9 mouse cellular contexts compared by ENCODE assay signal in the genomic region with DNA sequence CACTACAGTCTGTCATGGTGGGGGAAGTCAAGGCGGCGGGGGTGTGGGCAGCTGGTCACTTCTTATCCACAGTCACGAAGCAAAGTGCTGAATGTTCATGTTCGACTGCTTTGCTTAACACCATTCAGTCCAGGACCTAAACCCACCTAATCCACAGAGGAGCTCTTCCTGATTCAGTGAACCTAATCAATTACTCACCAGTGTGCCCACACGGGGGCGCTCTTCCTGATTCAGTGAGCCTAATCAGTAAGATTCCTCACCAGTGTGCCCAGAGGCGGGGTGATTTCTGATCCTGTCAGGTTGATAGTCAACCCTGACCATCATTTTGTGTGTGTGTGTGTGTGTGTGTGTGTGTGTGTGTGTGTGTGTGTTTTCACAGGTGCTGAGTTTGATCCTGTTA. TPM values are rescaled to one million over a fixed set of nuclear protein-coding genes. Genes with fewer than 3 reads are reported as not detected.
DNase-seq lines count a peak whose midpoint lies in the region; ATAC-seq and TF ChIP-seq lines count a peak whose summit lies in the region.
"Had no signal": no experiment of that assay in that cellular context is flagged by ENCODE, and none has a peak within 500 bp of the region (broad histone marks: within the 10 kb centered on the region; RNA-seq: fewer than 3 reads in every experiment).

No protein-coding gene starts in this region.

- H3K4me2 ChIP-seq in hindbrain, postnatal 0 days (ENCODE audit: low read depth, low read length), result no peak overlapping the region
- no peak overlapping the region for H3K4me2 ChIP-seq in hindbrain, embryonic 14.5 days (replicated peaks)
- no peak overlapping the region for H3K4me2 ChIP-seq in embryonic facial prominence, embryonic 11.5 days (ENCODE audit: low read depth, low read length)
- H3K4me2 ChIP-seq in neural tube, embryonic 11.5 days (ENCODE audit: low read depth), result no peak overlapping the region
- H3K4me2 ChIP-seq: liver, embryonic 15.5 days had no signal

- H3K27ac ChIP-seq in hindbrain, postnatal 0 days, result no peak overlapping the region
- H3K27ac ChIP-seq in hindbrain, embryonic 14.5 days, result no peak overlapping the region
- no peak overlapping the region for H3K27ac ChIP-seq in embryonic facial prominence, embryonic 11.5 days (replicated peaks; ENCODE audit: low read depth, low read length)
- H3K27ac ChIP-seq in neural tube, embryonic 11.5 days (ENCODE audit: low read depth, low read length), result no peak overlapping the region
- H3K27ac ChIP-seq: liver, embryonic 15.5 days had no signal

- DNase-seq in hindbrain, postnatal 0 days (ENCODE audit: low spot score), result peak; percentile 40
- no peak for DNase-seq in hindbrain, embryonic 14.5 days (ENCODE audit: low spot score)
- DNase-seq in A20 (ENCODE audit: low read depth, low spot score) (peak; percentile 71), MN1 (ENCODE audit: low spot score) (peak; percentile 53)
- peak; percentile 57 for DNase-seq in embryonic facial prominence, embryonic 11.5 days (ENCODE audit: low spot score)
- DNase-seq in neural tube, embryonic 11.5 days (ENCODE audit: low spot score), result peak; percentile 50
- DNase-seq in layer of hippocampus, adult 9-11 months, result no peak
- no peak for DNase-seq in heart, adult 8-10 months (ENCODE audit: low spot score)

- no peaks in the 10 kb centered on the region for H3K27me3 ChIP-seq in hindbrain, postnatal 0 days (ENCODE audit: insufficient read depth, low read length)
- no peaks in the 10 kb centered on the region for H3K27me3 ChIP-seq in hindbrain, embryonic 14.5 days (ENCODE audit: control insufficient read depth, insufficient read depth, low read length)
- no peaks in the 10 kb centered on the region for H3K27me3 ChIP-seq in embryonic facial prominence, embryonic 11.5 days (ENCODE audit: control insufficient read depth, insufficient read depth, low read length)
- H3K27me3 ChIP-seq in neural tube, embryonic 11.5 days (ENCODE audit: control insufficient read depth, insufficient read depth, low read length), result no peaks in the 10 kb centered on the region
- H3K27me3 ChIP-seq: liver, embryonic 15.5 days had no signal

- H3K36me3 ChIP-seq in hindbrain, postnatal 0 days (ENCODE audit: insufficient read depth, low read length), result no peaks in the 10 kb centered on the region
- no peaks in the 10 kb centered on the region for H3K36me3 ChIP-seq in hindbrain, embryonic 14.5 days (replicated peaks; ENCODE audit: control insufficient read depth, insufficient read depth)
- no peaks in the 10 kb centered on the region for H3K36me3 ChIP-seq in embryonic facial prominence, embryonic 11.5 days (replicated peaks; ENCODE audit: control insufficient read depth, insufficient read depth, low read depth, low read length)
- no peaks in the 10 kb centered on the region for H3K36me3 ChIP-seq in neural tube, embryonic 11.5 days (ENCODE audit: control insufficient read depth, insufficient read depth, low read length)
- H3K36me3 ChIP-seq: liver, embryonic 15.5 days had no signal

- H3K9ac ChIP-seq in hindbrain, postnatal 0 days (replicated peaks; ENCODE audit: low read length), result no peak overlapping the region
- H3K9ac ChIP-seq in hindbrain, embryonic 14.5 days, result no peak overlapping the region
- no peak overlapping the region for H3K9ac ChIP-seq in embryonic facial prominence, embryonic 11.5 days (replicated peaks; ENCODE audit: low read length)
- no peak overlapping the region for H3K9ac ChIP-seq in neural tube, embryonic 11.5 days (ENCODE audit: low read length)
- H3K9ac ChIP-seq: liver, embryonic 15.5 days had no signal

- no peak for ATAC-seq in hindbrain, postnatal 0 days
- ATAC-seq in hindbrain, embryonic 14.5 days (ENCODE audit: low FRiP score), result no peak
- ATAC-seq in embryonic facial prominence, embryonic 11.5 days (replicated peaks; ENCODE audit: insufficient number of reproducible peaks, low FRiP score, low TSS enrichment, low read depth), result no peak
- no peak for ATAC-seq in neural tube, embryonic 11.5 days (ENCODE audit: insufficient read depth, low FRiP score, low TSS enrichment)

- no peak overlapping the region for H3K4me3 ChIP-seq in hindbrain, postnatal 0 days (ENCODE audit: low read length)
- H3K4me3 ChIP-seq in hindbrain, embryonic 14.5 days (replicated peaks; ENCODE audit: low read length), result no peak overlapping the region
- no peak overlapping the region for H3K4me3 ChIP-seq in embryonic facial prominence, embryonic 11.5 days (ENCODE audit: low read depth, low read length)
- H3K4me3 ChIP-seq in neural tube, embryonic 11.5 days (ENCODE audit: low read depth, low read length), result no peak overlapping the region
- H3K4me3 ChIP-seq: liver, embryonic 15.5 days had no signal

- no peaks in the 10 kb centered on the region for H3K9me3 ChIP-seq in hindbrain, postnatal 0 days (ENCODE audit: low read length)
- no peaks in the 10 kb centered on the region for H3K9me3 ChIP-seq in hindbrain, embryonic 14.5 days (ENCODE audit: control insufficient read depth, low read length)
- H3K9me3 ChIP-seq in embryonic facial prominence, embryonic 11.5 days (replicated peaks; ENCODE audit: control insufficient read depth, low read length), result no peaks in the 10 kb centered on the region
- no peaks in the 10 kb centered on the region for H3K9me3 ChIP-seq in neural tube, embryonic 11.5 days (ENCODE audit: control insufficient read depth, low read length)
- H3K9me3 ChIP-seq: liver, embryonic 15.5 days had no signal

- TF ChIP-seq CTCF in hindbrain, postnatal 0 days (IDR thresholded peaks at IDR 0.05; ENCODE audit: low read depth), result peak; percentile 48

- H3K4me1 ChIP-seq in hindbrain, postnatal 0 days (ENCODE audit: insufficient read depth, low read length), result no peaks in the 10 kb centered on the region
- no peaks in the 10 kb centered on the region for H3K4me1 ChIP-seq in hindbrain, embryonic 14.5 days (replicated peaks; ENCODE audit: control insufficient read depth, insufficient read depth, low read length)
- H3K4me1 ChIP-seq in embryonic facial prominence, embryonic 11.5 days (ENCODE audit: control insufficient read depth, insufficient read depth, low read length), result no peaks in the 10 kb centered on the region
- H3K4me1 ChIP-seq in neural tube, embryonic 11.5 days (ENCODE audit: control insufficient read depth, insufficient read depth, low read length), result no peaks in the 10 kb centered on the region

- 49% methylated on average over 7 of the region's 7 CpGs for WGBS in hindbrain, postnatal 0 days
- WGBS in hindbrain, embryonic 14.5 days, result 51% methylated on average over 7 of the region's 7 CpGs
- WGBS in embryonic facial prominence, embryonic 11.5 days, result 50% methylated on average over 7 of the region's 7 CpGs
- WGBS in neural tube, embryonic 11.5 days, result 49% methylated on average over 7 of the region's 7 CpGs

RNA-seq across cellular contexts. Expression of gene Itgb2, which starts 13.2 kb away (rescaled TPM):
- total RNA-seq in hindbrain, postnatal 0 days (2014; rRNA removed), result 0.68 and 1.9 TPM in 2 replicates
- 0.87 and 1.0 TPM in 2 replicates for polyA plus RNA-seq in hindbrain, postnatal 0 days (2015; fragmentation: Nextera tagmentation; extraction: Ambion mirVana)
- 0.99 and 1.1 TPM in 2 replicates for polyA plus RNA-seq in hindbrain, embryonic 14.5 days (2014; fragmentation: Nextera tagmentation; extraction: Ambion mirVana)
- 1.3 and 1.4 TPM in 2 replicates for polyA plus RNA-seq in embryonic facial prominence, embryonic 11.5 days (2014; fragmentation: Nextera tagmentation; extraction: Ambion mirVana)
- 1.5 TPM in 2 replicates for polyA plus RNA-seq in neural tube, embryonic 11.5 days (2014; fragmentation: Nextera tagmentation; extraction: Ambion mirVana)
- 10 to 100 TPM in 1 of 4 experiments, 1 to 10 TPM in 3; 3.3 to 25.5 (median 3.7) TPM for total RNA-seq in heart, adult 8-10 months (2022)

RNA-seq across cellular contexts. Expression of gene Fam207a, which starts 27.6 kb away (rescaled TPM):
- 43.5 and 56.2 TPM in 2 replicates for total RNA-seq in hindbrain, postnatal 0 days (2014; rRNA removed)
- 31.8 and 35.9 TPM in 2 replicates for polyA plus RNA-seq in hindbrain, postnatal 0 days (2015; fragmentation: Nextera tagmentation; extraction: Ambion mirVana)
- 37.7 and 41.0 TPM in 2 replicates for polyA plus RNA-seq in hindbrain, embryonic 14.5 days (2014; fragmentation: Nextera tagmentation; extraction: Ambion mirVana)
- polyA plus RNA-seq in embryonic facial prominence, embryonic 11.5 days (2014; fragmentation: Nextera tagmentation; extraction: Ambion mirVana), result 40.6 and 42.3 TPM in 2 replicates
- 45.7 and 49.0 TPM in 2 replicates for polyA plus RNA-seq in neural tube, embryonic 11.5 days (2014; fragmentation: Nextera tagmentation; extraction: Ambion mirVana)
- 10 to 100 TPM in 1 of 4 experiments, 1 to 10 TPM in 3; 8.0 to 12.4 (median 9.1) TPM for total RNA-seq in heart, adult 8-10 months (2022)

RNA-seq across cellular contexts. Expression of gene Pttg1ip, which starts 38.3 kb away (rescaled TPM):
- 85.9 and 94.0 TPM in 2 replicates for total RNA-seq in hindbrain, postnatal 0 days (2014; rRNA removed)
- 87.3 and 87.5 TPM in 2 replicates for polyA plus RNA-seq in hindbrain, postnatal 0 days (2015; fragmentation: Nextera tagmentation; extraction: Ambion mirVana)
- 79.9 and 80.2 TPM in 2 replicates for polyA plus RNA-seq in hindbrain, embryonic 14.5 days (2014; fragmentation: Nextera tagmentation; extraction: Ambion mirVana)
- polyA plus RNA-seq in embryonic facial prominence, embryonic 11.5 days (2014; fragmentation: Nextera tagmentation; extraction: Ambion mirVana), result 89.2 and 95.6 TPM in 2 replicates
- 71.4 and 72.1 TPM in 2 replicates for polyA plus RNA-seq in neural tube, embryonic 11.5 days (2014; fragmentation: Nextera tagmentation; extraction: Ambion mirVana)
- total RNA-seq in heart, adult 8-10 months (2022), result 100 to 1,000 TPM; 132 to 142 (median 134) TPM

Comparison
In these comparisons a context has a peak if more than half of its experiments do, and no peak if none do; other contexts are left out.
1. DNase-seq: peak in hindbrain, postnatal 0 days (single experiment), A20 (single experiment), MN1 (single experiment), embryonic facial prominence, embryonic 11.5 days (single experiment) and neural tube, embryonic 11.5 days (single experiment); none in hindbrain, embryonic 14.5 days (single experiment), layer of hippocampus, adult 9-11 months (single experiment) and heart, adult 8-10 months (single experiment).